Mouse (Mus musculus): ENCODE data around the gene Bysl. TPM values are rescaled to one million over a fixed set of nuclear protein-coding genes. Genes with fewer than 3 reads are reported as not detected.
"Not testable (repeated sequence)": the region's sequence is repeated elsewhere in the genome, so short reads cannot be mapped to it uniquely, and the experiment has no call there.

Gene Bysl
- polyA plus RNA-seq, 1 experiment: 31.1 TPM

GRCm38 (mm10) chr17:47616652-47617051 lies 5.4 kb upstream of the Bysl start:
- DNase-seq (ENCODE audit: low read depth): no peak
- TF ChIP-seq CTCF (IDR thresholded peaks at IDR 0.05; ENCODE audit: borderline replicate concordance, extremely low read depth, insufficient read depth, insufficient read length) (no peak), POLR2A (IDR thresholded peaks at IDR 0.05; ENCODE audit: borderline replicate concordance, extremely low read depth, insufficient read depth, insufficient read length, poor library complexity, severe bottlenecking) (no peak)

GRCm38 (mm10) chr17:47616119-47616518 lies 4.8 kb upstream of the Bysl start:
- DNase-seq (ENCODE audit: low read depth): no peak
- TF ChIP-seq POLR2A (IDR thresholded peaks at IDR 0.05; ENCODE audit: borderline replicate concordance, extremely low read depth, insufficient read depth, insufficient read length, poor library complexity, severe bottlenecking): no peak
- no peak for TF ChIP-seq CTCF (IDR thresholded peaks at IDR 0.05; ENCODE audit: borderline replicate concordance, extremely low read depth, insufficient read depth, insufficient read length)

GRCm38 (mm10) chr17:47614018-47614417 lies 2.7 kb upstream of the Bysl start:
- DNase-seq (ENCODE audit: low read depth): no peak
- TF ChIP-seq POLR2A (IDR thresholded peaks at IDR 0.05; ENCODE audit: borderline replicate concordance, extremely low read depth, insufficient read depth, insufficient read length, poor library complexity, severe bottlenecking) (no peak), CTCF (IDR thresholded peaks at IDR 0.05; ENCODE audit: borderline replicate concordance, extremely low read depth, insufficient read depth, insufficient read length) (peak; percentile 54)

GRCm38 (mm10) chr17:47611661-47611982 lies 330 bp upstream of the Bysl start:
- TF ChIP-seq POLR2A (IDR thresholded peaks at IDR 0.05; ENCODE audit: borderline replicate concordance, extremely low read depth, insufficient read depth, insufficient read length, poor library complexity, severe bottlenecking): no peak
- TF ChIP-seq CTCF (IDR thresholded peaks at IDR 0.05; ENCODE audit: borderline replicate concordance, extremely low read depth, insufficient read depth, insufficient read length): no peak
- DNase-seq (ENCODE audit: low read depth): no peak

- no peak for DNase-seq (ENCODE audit: low read depth)
- no peak for TF ChIP-seq POLR2A (IDR thresholded peaks at IDR 0.05; ENCODE audit: borderline replicate concordance, extremely low read depth, insufficient read depth, insufficient read length, poor library complexity, severe bottlenecking)
- no peak for TF ChIP-seq CTCF (IDR thresholded peaks at IDR 0.05; ENCODE audit: borderline replicate concordance, extremely low read depth, insufficient read depth, insufficient read length)
Measured at GRCm38 (mm10) chr17:47609182-47609581, 2.1 kb downstream of the Bysl start.

GRCm38 (mm10) chr17:47606220-47606619 lies 5.1 kb downstream of the Bysl start:
- no peak for DNase-seq (ENCODE audit: low read depth)

GRCm38 (mm10) chr17:47602289-47602688 lies 9.0 kb downstream of the Bysl start:
- TF ChIP-seq POLR2A (IDR thresholded peaks at IDR 0.05; ENCODE audit: borderline replicate concordance, extremely low read depth, insufficient read depth, insufficient read length, poor library complexity, severe bottlenecking) (no peak), CTCF (IDR thresholded peaks at IDR 0.05; ENCODE audit: borderline replicate concordance, extremely low read depth, insufficient read depth, insufficient read length) (no peak)

More at GRCm38 (mm10) chr17:47606220-47606619, 5.1 kb downstream of the Bysl start:
- TF ChIP-seq POLR2A (IDR thresholded peaks at IDR 0.05; ENCODE audit: borderline replicate concordance, extremely low read depth, insufficient read depth, insufficient read length, poor library complexity, severe bottlenecking): no peak
- TF ChIP-seq CTCF (IDR thresholded peaks at IDR 0.05; ENCODE audit: borderline replicate concordance, extremely low read depth, insufficient read depth, insufficient read length): peak; percentile 10; the same call in 1 of the 2 replicates

GRCm38 (mm10) chr17:47601389-47601755 lies 9.9 kb downstream of the Bysl start:
- DNase-seq (ENCODE audit: low read depth): no peak
- TF ChIP-seq POLR2A (IDR thresholded peaks at IDR 0.05; ENCODE audit: borderline replicate concordance, extremely low read depth, insufficient read depth, insufficient read length, poor library complexity, severe bottlenecking): no peak
- no peak for TF ChIP-seq CTCF (IDR thresholded peaks at IDR 0.05; ENCODE audit: borderline replicate concordance, extremely low read depth, insufficient read depth, insufficient read length)

More at GRCm38 (mm10) chr17:47602289-47602688, 9.0 kb downstream of the Bysl start:
- no peak for DNase-seq (ENCODE audit: low read depth)

GRCm38 (mm10) chr17:47600601-47601388 lies 10.5 kb downstream of the Bysl start:
- TF ChIP-seq POLR2A (IDR thresholded peaks at IDR 0.05; ENCODE audit: borderline replicate concordance, extremely low read depth, insufficient read depth, insufficient read length, poor library complexity, severe bottlenecking) (no peak), CTCF (IDR thresholded peaks at IDR 0.05; ENCODE audit: borderline replicate concordance, extremely low read depth, insufficient read depth, insufficient read length) (no peak)
- DNase-seq (ENCODE audit: low read depth): no peak

- TF ChIP-seq POLR2A (IDR thresholded peaks at IDR 0.05; ENCODE audit: borderline replicate concordance, extremely low read depth, insufficient read depth, insufficient read length, poor library complexity, severe bottlenecking) (no peak), CTCF (IDR thresholded peaks at IDR 0.05; ENCODE audit: borderline replicate concordance, extremely low read depth, insufficient read depth, insufficient read length) (no peak)
- no peak for DNase-seq (ENCODE audit: low read depth)
Measured at GRCm38 (mm10) chr17:47599511-47600297, 11.6 kb downstream of the Bysl start.

GRCm38 (mm10) chr17:47598580-47599304 lies 12.6 kb downstream of the Bysl start:
- not testable (repeated sequence) for DNase-seq (ENCODE audit: low read depth)
